Mouse (Mus musculus): ENCODE measurements around the gene Myh9. TPM values are rescaled to one million over a fixed set of nuclear protein-coding genes. Genes with fewer than 3 reads are reported as not detected.
A peak's percentile ranks its signal among the peaks of the same experiment; 100 is the strongest.

The Myh9 gene
- polyA plus RNA-seq (2015; fragmentation: Nextera tagmentation; extraction: Ambion mirVana): 11.9 and 14.2 TPM in 2 replicates

DNA sequence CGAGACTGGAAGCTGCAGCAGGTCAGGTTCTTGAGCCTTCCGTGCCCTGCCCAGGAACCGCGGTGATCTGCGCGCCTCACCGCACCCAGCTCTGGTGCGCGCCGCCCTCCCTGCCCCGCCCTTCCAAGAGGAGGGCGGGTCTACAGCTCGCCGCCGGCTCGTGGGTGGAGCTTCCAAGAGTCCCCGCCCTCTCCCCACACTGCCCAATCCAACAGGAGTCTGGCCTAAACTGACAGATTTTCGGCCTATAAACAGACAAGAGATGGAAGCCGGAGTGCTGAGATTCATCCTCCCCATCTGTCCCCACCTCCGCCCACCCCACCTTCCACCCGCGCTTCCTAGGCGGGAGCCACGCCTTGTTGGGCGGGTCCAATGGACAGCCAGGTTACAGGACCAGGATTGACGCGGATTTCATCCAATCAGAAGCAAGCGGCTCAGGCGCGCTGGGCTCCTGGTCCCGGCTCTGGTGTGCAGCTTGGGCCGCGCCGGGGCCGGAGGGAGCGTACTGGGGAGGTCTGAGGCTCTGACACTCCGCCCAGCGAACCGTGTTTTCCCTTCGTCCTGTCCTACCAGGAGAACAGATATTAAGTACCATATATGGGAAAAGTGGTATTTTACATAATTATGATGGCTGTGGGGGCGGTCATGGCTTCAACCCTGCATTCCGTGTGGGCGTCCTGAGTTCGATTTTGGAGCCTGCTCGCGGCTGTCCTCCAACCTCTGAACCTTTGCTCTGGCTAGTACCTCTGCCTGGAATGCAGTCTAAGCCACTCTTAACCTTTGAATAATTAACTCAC lies at the start of gene Myh9:
TSS of gene Myh9 (minus strand) at position 129 of the 797 bp plus-strand sequence.
- Histone ChIP-seq H3K9me3 (no peaks in the 10 kb centered on the region), H3K9ac (peak within 1 kb of the TSS; percentile 66), H3K4me3 (peak within 1 kb of the TSS; percentile 96), H3K4me2 (peak within 1 kb of the TSS; percentile 92), H3K27me3 (replicated peaks) (no peaks in the 10 kb centered on the region), H3K4me1 (peaks cover 29% of the 10 kb centered on the region), H3K27ac (peak within 1 kb of the TSS; percentile 86), H3K36me3 (replicated peaks) (no peaks in the 10 kb centered on the region)
- peak; percentile 99 for ATAC-seq (replicated peaks)
- WGBS: under 1% methylated on average over 36 of the region's 46 CpGs

DNA sequence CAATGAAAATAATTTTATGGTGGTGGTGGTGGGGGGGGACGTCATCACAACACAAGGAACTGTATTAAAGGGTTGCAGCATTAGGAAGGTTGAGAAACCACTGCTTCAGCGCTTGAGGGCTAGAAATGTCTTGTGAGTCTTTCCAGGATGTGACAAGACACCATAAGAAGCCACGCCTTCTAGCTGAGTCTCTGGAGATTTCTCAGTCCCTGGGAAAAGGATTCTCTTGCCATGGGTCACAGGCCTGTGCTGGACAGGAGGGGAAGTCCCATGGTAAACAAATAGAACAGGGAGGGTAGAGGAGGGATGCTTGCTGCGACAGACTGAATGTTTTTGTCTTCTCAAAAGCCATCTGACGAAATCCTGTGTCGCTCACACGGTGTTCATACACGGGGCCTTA lies 49.8 kb upstream of the Myh9 start:
- Histone ChIP-seq H3K27me3 (replicated peaks) (no peaks in the 10 kb centered on the region), H3K36me3 (replicated peaks) (no peaks in the 10 kb centered on the region), H3K4me2 (no peak overlapping the region), H3K9me3 (no peaks in the 10 kb centered on the region), H3K9ac (no peak overlapping the region), H3K4me1 (no peaks in the 10 kb centered on the region), H3K4me3 (no peak overlapping the region), H3K27ac (no peak overlapping the region)
- ATAC-seq (replicated peaks): no peak
- 89% methylated on average over 8 of the region's 8 CpGs for WGBS

GRCm38 (mm10) chr15:77889761-77890422 lies 47.9 kb upstream of the Myh9 start:
- H3K9ac ChIP-seq: no peak overlapping the region

DNA sequence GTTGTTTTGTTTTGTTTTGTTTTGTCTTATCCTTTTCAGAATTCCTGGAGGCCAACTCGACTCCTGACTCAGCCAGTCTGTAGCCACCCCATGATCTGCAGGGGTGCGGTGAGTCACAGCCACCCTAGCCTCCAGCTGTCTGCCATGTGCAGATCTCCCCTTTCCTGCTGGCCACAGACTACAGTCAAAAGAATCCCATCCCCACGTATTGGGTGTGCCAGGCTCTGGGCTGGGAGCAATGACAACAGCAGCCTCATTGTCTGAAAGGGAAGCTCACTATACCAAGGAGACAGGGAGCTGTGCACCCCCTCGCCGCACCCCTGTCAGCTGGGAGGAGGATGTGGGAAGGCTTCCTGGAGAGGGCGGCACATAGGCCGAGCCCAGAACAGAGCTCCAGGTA lies 46.3 kb upstream of the Myh9 start:
- ATAC-seq (replicated peaks): no peak
- Histone ChIP-seq H3K4me1 (no peaks in the 10 kb centered on the region), H3K27me3 (replicated peaks) (no peaks in the 10 kb centered on the region), H3K4me2 (no peak overlapping the region), H3K27ac (no peak overlapping the region), H3K4me3 (no peak overlapping the region), H3K36me3 (replicated peaks) (no peaks in the 10 kb centered on the region), H3K9ac (no peak overlapping the region), H3K9me3 (no peaks in the 10 kb centered on the region)
- WGBS: 61% methylated on average over 7 of the region's 7 CpGs

More at GRCm38 (mm10) chr15:77889761-77890422, 47.9 kb upstream of the Myh9 start:
- no peaks in the 10 kb centered on the region for H3K27me3 ChIP-seq (replicated peaks)
- no peaks in the 10 kb centered on the region for H3K9me3 ChIP-seq
- H3K27ac ChIP-seq: no peak overlapping the region
- no peak overlapping the region for H3K4me2 ChIP-seq
- H3K4me3 ChIP-seq: no peak overlapping the region
- 56% methylated on average over 4 of the region's 4 CpGs for WGBS
- no peaks in the 10 kb centered on the region for H3K36me3 ChIP-seq (replicated peaks)
- no peaks in the 10 kb centered on the region for H3K4me1 ChIP-seq
- ATAC-seq (replicated peaks): no peak

DNA sequence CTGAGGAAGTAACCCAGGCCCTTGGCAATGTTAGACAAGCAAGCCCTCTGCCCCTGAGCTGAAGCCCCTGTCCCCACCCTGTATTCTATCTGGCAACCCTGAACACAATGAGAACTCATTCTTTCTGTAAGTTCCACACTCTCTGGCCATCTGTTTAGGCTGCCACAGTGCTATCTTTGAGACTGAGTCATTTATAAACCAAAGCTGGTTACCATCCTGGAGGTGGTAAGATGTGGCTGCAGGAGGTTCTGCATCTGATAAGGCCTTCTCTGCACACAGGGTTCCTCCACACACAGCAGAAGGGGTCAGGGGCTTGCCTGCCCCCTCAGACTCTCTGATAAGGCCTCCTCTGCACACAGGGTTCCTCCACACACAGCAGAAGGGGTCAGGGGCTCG lies 45.1 kb upstream of the Myh9 start:
- Histone ChIP-seq H3K27me3 (replicated peaks) (no peaks in the 10 kb centered on the region), H3K4me2 (no peak overlapping the region), H3K36me3 (replicated peaks) (no peaks in the 10 kb centered on the region), H3K9me3 (no peaks in the 10 kb centered on the region), H3K4me3 (no peak overlapping the region), H3K9ac (no peak overlapping the region), H3K4me1 (no peaks in the 10 kb centered on the region), H3K27ac (no peak overlapping the region)
- 87% methylated on average over 1 of the region's 1 CpGs for WGBS
- no peak for ATAC-seq (replicated peaks)

GRCm38 (mm10) chr15:77886369-77887092 lies 44.6 kb upstream of the Myh9 start:
- Histone ChIP-seq H3K27me3 (replicated peaks) (no peaks in the 10 kb centered on the region), H3K4me1 (no peaks in the 10 kb centered on the region), H3K27ac (no peak overlapping the region), H3K4me3 (no peak overlapping the region), H3K9ac (no peak overlapping the region), H3K36me3 (replicated peaks) (no peaks in the 10 kb centered on the region), H3K9me3 (no peaks in the 10 kb centered on the region), H3K4me2 (no peak overlapping the region)
- ATAC-seq (replicated peaks): no peak
- WGBS: 95% methylated on average over 4 of the region's 5 CpGs

- H3K9me3 ChIP-seq: no peaks in the 10 kb centered on the region
- H3K27me3 ChIP-seq (replicated peaks): no peaks in the 10 kb centered on the region
- ATAC-seq (replicated peaks): no peak
- WGBS: 89% methylated on average over 4 of the region's 4 CpGs
- no peak overlapping the region for H3K4me2 ChIP-seq
- H3K9ac ChIP-seq: no peak overlapping the region
- H3K27ac ChIP-seq: no peak overlapping the region
- H3K4me3 ChIP-seq: no peak overlapping the region
- H3K36me3 ChIP-seq (replicated peaks): no peaks in the 10 kb centered on the region
- H3K4me1 ChIP-seq: no peaks in the 10 kb centered on the region
Measured at GRCm38 (mm10) chr15:77885945-77886344, 44.0 kb upstream of the Myh9 start.

DNA sequence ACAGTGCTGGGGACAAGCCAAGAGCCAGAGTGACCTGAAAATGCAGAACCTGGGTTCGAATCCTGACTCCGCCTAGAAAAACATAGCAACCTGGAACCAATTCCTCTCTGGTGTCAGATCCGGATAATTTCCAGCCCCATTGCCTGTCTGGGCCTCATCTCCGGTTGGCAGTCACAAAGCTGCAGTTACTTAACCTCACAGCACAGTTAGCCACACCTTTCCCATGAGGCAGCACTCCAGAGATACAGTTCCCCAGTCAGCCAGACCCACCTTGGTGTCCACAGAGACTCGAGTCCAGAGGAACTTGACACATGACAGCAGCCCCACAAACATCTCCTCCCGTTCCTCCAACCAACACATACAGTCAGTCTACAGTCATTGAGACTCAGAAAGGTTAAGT lies 43.2 kb upstream of the Myh9 start:
- no peak overlapping the region for H3K4me3 ChIP-seq
- no peaks in the 10 kb centered on the region for H3K4me1 ChIP-seq
- H3K9ac ChIP-seq: no peak overlapping the region
- no peaks in the 10 kb centered on the region for H3K36me3 ChIP-seq (replicated peaks)
- 87% methylated on average over 6 of the region's 6 CpGs for WGBS
- H3K27ac ChIP-seq: no peak overlapping the region
- no peaks in the 10 kb centered on the region for H3K27me3 ChIP-seq (replicated peaks)
- H3K9me3 ChIP-seq: no peaks in the 10 kb centered on the region
- no peak for ATAC-seq (replicated peaks)
- H3K4me2 ChIP-seq: no peak overlapping the region

- no peak overlapping the region for H3K27ac ChIP-seq
- H3K36me3 ChIP-seq (replicated peaks): no peaks in the 10 kb centered on the region
- H3K4me3 ChIP-seq: no peak overlapping the region
- no peaks in the 10 kb centered on the region for H3K4me1 ChIP-seq
- no peak overlapping the region for H3K4me2 ChIP-seq
- H3K9ac ChIP-seq: no peak overlapping the region
- no peaks in the 10 kb centered on the region for H3K27me3 ChIP-seq (replicated peaks)
- WGBS: 81% methylated on average over 4 of the region's 4 CpGs
- no peaks in the 10 kb centered on the region for H3K9me3 ChIP-seq
- no peak for ATAC-seq (replicated peaks)
Measured at GRCm38 (mm10) chr15:77883697-77884010, 41.7 kb upstream of the Myh9 start.

DNA sequence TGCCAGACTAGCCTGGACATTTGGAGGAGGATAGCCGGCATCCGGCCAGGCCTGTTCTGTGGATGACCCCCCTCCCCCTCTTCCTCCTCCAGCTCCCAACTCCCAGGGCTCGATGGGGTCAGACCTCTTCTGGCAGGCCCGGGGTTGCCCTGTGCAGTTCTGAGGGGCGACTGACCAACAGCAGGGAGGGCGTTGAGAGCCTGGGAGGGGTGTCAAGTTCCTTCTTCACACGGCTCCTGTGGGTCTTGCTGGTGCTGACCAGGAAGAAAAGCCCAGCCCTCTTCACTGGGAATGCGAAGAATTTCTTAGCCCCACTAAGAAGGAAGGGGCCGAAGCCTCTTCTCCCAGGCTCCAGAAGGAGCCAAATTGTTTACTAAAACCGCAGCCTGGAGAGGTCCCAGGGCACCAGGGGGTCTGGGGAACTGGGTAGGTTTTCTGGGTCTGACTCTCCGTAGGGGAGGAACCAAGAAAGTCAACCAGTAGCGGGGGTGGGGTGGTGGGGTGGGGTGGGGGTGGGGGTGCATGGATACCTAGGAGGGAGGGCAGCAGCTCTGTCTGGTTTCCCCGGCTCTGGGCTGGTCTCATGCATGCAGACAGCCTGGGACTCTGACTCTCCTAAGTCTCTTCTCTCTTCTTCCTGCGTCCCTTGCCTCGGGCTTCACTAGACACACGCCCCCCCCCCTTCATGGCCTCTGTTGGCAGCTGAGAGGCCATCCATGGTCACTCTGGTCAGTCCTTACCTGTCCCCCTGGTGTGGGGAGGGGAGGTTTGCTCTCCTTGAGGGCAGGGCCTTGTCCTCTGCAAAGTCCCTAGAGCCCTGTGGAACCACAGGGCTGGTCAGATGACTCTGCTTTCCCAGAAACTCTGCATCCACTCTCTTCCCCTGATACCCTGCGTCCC lies 41.1 kb upstream of the Myh9 start:
- no peak overlapping the region for H3K9ac ChIP-seq
- H3K4me2 ChIP-seq: no peak overlapping the region
- WGBS: 15% methylated on average over 14 of the region's 17 CpGs
- ATAC-seq (replicated peaks): no peak
- H3K4me3 ChIP-seq: no peak overlapping the region
- no peaks in the 10 kb centered on the region for H3K4me1 ChIP-seq
- no peaks in the 10 kb centered on the region for H3K9me3 ChIP-seq
- H3K27ac ChIP-seq: no peak overlapping the region
- H3K36me3 ChIP-seq (replicated peaks): no peaks in the 10 kb centered on the region
- no peaks in the 10 kb centered on the region for H3K27me3 ChIP-seq (replicated peaks)

DNA sequence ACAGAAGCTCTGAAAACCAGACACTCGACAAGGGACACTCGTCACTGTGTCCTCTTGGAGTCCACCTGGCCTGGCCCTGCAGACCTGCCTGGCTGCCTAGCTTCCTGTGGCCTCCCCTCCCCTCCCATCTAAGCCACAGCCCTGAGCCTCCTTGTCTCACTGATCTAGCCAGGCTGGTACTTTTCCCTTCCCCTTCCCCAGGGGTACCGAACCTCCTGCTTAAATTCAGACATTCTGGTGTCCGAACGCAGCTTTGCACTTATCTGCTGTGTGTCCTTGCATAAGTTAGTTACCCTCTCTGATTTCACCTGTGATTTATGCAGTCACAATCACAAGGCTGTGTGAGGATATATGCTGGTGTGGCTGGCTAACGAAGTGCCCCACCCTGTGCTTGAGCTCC lies 40.3 kb upstream of the Myh9 start:
- WGBS: 72% methylated on average over 6 of the region's 6 CpGs
- no peak overlapping the region for H3K4me2 ChIP-seq
- H3K4me3 ChIP-seq: no peak overlapping the region
- ATAC-seq (replicated peaks): no peak
- no peaks in the 10 kb centered on the region for H3K9me3 ChIP-seq
- H3K27ac ChIP-seq: no peak overlapping the region
- H3K4me1 ChIP-seq: no peaks in the 10 kb centered on the region
- no peaks in the 10 kb centered on the region for H3K36me3 ChIP-seq (replicated peaks)
- no peak overlapping the region for H3K9ac ChIP-seq
- H3K27me3 ChIP-seq (replicated peaks): no peaks in the 10 kb centered on the region

DNA sequence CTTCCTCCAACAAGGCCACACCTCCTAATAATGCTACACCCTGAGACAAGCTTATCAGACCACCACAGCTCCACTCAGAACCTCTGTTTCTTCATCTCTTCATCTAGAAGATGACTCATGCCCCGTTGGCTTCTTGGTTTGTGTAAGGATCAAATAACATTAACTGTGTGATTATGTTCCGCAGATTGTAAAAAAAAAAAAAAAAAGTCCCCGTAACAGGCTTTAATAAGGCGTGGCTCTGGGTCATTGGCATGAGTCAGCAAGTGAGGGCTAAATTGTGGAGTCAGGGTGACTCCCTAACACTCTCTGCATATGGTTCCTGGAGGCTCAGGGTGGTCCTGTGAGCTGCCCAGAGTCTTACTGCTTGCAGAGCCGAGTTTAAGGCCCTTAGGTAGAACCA lies 39.7 kb upstream of the Myh9 start:
- WGBS: 75% methylated on average over 5 of the region's 5 CpGs
- H3K9ac ChIP-seq: no peak overlapping the region
- H3K4me3 ChIP-seq: no peak overlapping the region
- H3K36me3 ChIP-seq (replicated peaks): no peaks in the 10 kb centered on the region
- no peak overlapping the region for H3K4me2 ChIP-seq
- no peaks in the 10 kb centered on the region for H3K4me1 ChIP-seq
- no peaks in the 10 kb centered on the region for H3K9me3 ChIP-seq
- H3K27me3 ChIP-seq (replicated peaks): no peaks in the 10 kb centered on the region
- ATAC-seq (replicated peaks): no peak
- no peak overlapping the region for H3K27ac ChIP-seq

Measured in midbrain, embryonic 15.5 days (tissue).